Mouse (Mus musculus): ENCODE measurements around the gene Txn1. TPM values are rescaled to one million over a fixed set of nuclear protein-coding genes. Genes with fewer than 3 reads are reported as not detected.

Gene Txn1
- total and polyA plus RNA-seq, 3 experiments, result 366 to 395 TPM; not detected in 1

DNA sequence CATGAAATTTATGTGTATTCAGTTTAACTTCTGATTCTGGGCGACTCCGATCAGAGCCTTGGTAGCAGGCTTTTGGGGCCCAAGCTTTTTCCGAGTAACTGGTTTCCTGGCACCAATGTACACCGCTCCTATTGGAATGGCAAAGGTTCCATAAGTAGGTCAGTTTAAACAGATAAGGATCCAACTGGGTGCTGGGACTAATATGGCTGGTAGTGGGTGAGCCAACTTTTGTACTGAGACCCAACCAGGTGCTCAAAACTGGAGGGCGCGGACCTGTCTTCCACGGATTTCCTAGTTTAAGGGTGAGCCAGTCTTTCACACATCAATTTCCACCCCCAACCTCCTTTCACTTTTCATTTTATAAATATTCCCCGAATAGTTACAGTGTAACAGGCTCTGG, 1.2 kb downstream of the Txn1 start:
- H3K4me1 ChIP-seq (ENCODE audit: control insufficient read depth in 1 of 2, insufficient read depth in 2 of 2, low read length in 2 of 2), result peaks cover 3 to 15% of the 10 kb centered on the region in 2 experiments

DNA sequence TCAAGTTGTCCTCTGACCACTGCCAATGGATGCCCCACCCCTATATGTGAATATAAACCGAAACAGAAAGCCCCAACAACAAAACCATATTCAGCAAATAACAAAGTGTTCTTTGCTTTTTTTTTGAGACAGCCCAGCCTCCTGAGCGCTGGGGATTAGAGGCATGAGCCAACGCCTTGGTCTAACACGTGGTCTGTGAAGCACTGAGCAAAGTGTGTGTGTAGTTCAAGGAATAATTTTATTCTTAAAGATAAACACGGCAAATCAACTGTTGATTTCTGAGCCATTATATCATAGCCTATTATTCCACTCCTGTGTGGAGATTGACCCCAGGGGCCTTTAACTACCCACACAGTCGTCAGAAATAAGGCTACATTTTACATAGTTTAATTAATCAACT, 1.6 kb downstream of the Txn1 start:
- peak; percentile 57 for DNase-seq (ENCODE audit: low read depth, low spot score)
- Histone ChIP-seq H3K36me3 (ENCODE audit: control insufficient read depth in 1 of 2, insufficient read depth in 2 of 2, low read length in 2 of 2) (peaks cover 18 to 23% of the 10 kb centered on the region in 2 experiments), H3K27me3 (ENCODE audit: control insufficient read depth in 1 of 2, insufficient read depth in 2 of 2, low read length in 2 of 2) (no peaks in the 10 kb centered on the region), H3K79me2 (ENCODE audit: control insufficient read depth, insufficient read depth, low read length, poor library complexity) (peaks cover 51% of the 10 kb centered on the region), H3K4me1 (ENCODE audit: control insufficient read depth in 1 of 2, insufficient read depth in 2 of 2, low read length in 2 of 2) (peaks cover 3 to 15% of the 10 kb centered on the region in 2 experiments), H3K4me3 (ENCODE audit: control insufficient read depth in 1 of 2, insufficient read depth in 1 of 2, low read depth in 2 of 2, low read length in 2 of 2) (peak overlapping the region; percentile 84 to 93), H3K9me3 (replicated peaks; ENCODE audit: insufficient read depth, low read length) (no peaks in the 10 kb centered on the region), H3K9ac (ENCODE audit: control insufficient read depth, low read depth, low read length, poor library complexity, severe bottlenecking) (peak overlapping the region; percentile 86), H3K27ac (ENCODE audit: control insufficient read depth, low read depth, low read length) (peak overlapping the region; percentile 33)
- TF ChIP-seq CHD1 (IDR thresholded peaks at IDR 0.05; ENCODE audit: low read depth, low read length) (peak; percentile 75; the same call in 1 of the 2 replicates), MYC (IDR thresholded peaks at IDR 0.05; ENCODE audit: low read depth, low read length) (peak; percentile 94), NELFE (IDR thresholded peaks at IDR 0.05; ENCODE audit: low read depth, low read length) (no peak), ZNF384 (IDR thresholded peaks at IDR 0.05; ENCODE audit: low read depth, low read length) (0 out of 2 replicates have a peak, but pooled peaks have one; percentile 37), POLR2AphosphoS2 (IDR thresholded peaks at IDR 0.05; ENCODE audit: low read length) (no peak), SIN3A (IDR thresholded peaks at IDR 0.05; ENCODE audit: low read length) (peak; percentile 83), NRF1 (IDR thresholded peaks at IDR 0.05; ENCODE audit: insufficient read depth, low read depth, low read length, poor library complexity, severe bottlenecking) (no peak), ZC3H11A (IDR thresholded peaks at IDR 0.05; ENCODE audit: low read depth, low read length) (no peak), MAX (IDR thresholded peaks at IDR 0.05; ENCODE audit: low read length) (peak; percentile 93), TBP (IDR thresholded peaks at IDR 0.05; ENCODE audit: low read depth, low read length) (no peak), ELF1 (IDR thresholded peaks at IDR 0.05; ENCODE audit: low read depth, low read length) (no peak), POLR2AphosphoS5 (IDR thresholded peaks at IDR 0.05; ENCODE audit: borderline replicate concordance, low read depth, low read length) (no peak), MXI1 (IDR thresholded peaks at IDR 0.05; ENCODE audit: low read depth, low read length) (peak; percentile 99), USF1 (IDR thresholded peaks at IDR 0.05; ENCODE audit: low read depth, low read length) (peak; percentile 66; the same call in 1 of the 2 replicates)

More for the DNA sequence above, 1.2 kb downstream of the Txn1 start:
- Histone ChIP-seq H3K36me3 (ENCODE audit: control insufficient read depth in 1 of 2, insufficient read depth in 2 of 2, low read length in 2 of 2) (peaks cover 18 to 23% of the 10 kb centered on the region in 2 experiments), H3K9ac (ENCODE audit: control insufficient read depth, low read depth, low read length, poor library complexity, severe bottlenecking) (peak overlapping the region; percentile 86), H3K4me3 (ENCODE audit: control insufficient read depth in 1 of 2, insufficient read depth in 1 of 2, low read depth in 2 of 2, low read length in 2 of 2) (peak overlapping the region; percentile 84 to 93), H3K27me3 (ENCODE audit: control insufficient read depth in 1 of 2, insufficient read depth in 2 of 2, low read length in 2 of 2) (no peaks in the 10 kb centered on the region), H3K79me2 (ENCODE audit: control insufficient read depth, insufficient read depth, low read length, poor library complexity) (peaks cover 47% of the 10 kb centered on the region), H3K9me3 (replicated peaks; ENCODE audit: insufficient read depth, low read length) (no peaks in the 10 kb centered on the region), H3K27ac (ENCODE audit: control insufficient read depth, low read depth, low read length) (peak overlapping the region; percentile 33)
- peak; percentile 19; the same call in 1 of the 2 replicates for TF ChIP-seq CHD1 (IDR thresholded peaks at IDR 0.05; ENCODE audit: low read depth, low read length)
- TF ChIP-seq TCF12 (IDR thresholded peaks at IDR 0.05; ENCODE audit: low read depth, low read length), result no peak
- TF ChIP-seq POLR2A (IDR thresholded peaks at IDR 0.05; ENCODE audit: control insufficient read depth in 1 of 2, insufficient read depth in 1 of 2, low read depth in 1 of 2, low read length in 2 of 2, poor library complexity in 1 of 2), result peak in 1 of 2 experiments; percentile 18; a peak in 1 of 4 replicates
- no peak for TF ChIP-seq NRF1 (IDR thresholded peaks at IDR 0.05; ENCODE audit: insufficient read depth, low read depth, low read length, poor library complexity, severe bottlenecking)
- no peak for TF ChIP-seq RAD21 (IDR thresholded peaks at IDR 0.05; ENCODE audit: low read depth, low read length)
- no peak for TF ChIP-seq MYB (IDR thresholded peaks at IDR 0.05; ENCODE audit: low read depth, low read length)
- no peak for TF ChIP-seq POLR2AphosphoS5 (IDR thresholded peaks at IDR 0.05; ENCODE audit: borderline replicate concordance, low read depth, low read length)
- DNase-seq (ENCODE audit: low read depth, low spot score), result peak; percentile 36

Data from MEL (cell line).